Mouse (Mus musculus): ENCODE data around the gene Dclk2. TPM values are rescaled to one million over a fixed set of nuclear protein-coding genes. Genes with fewer than 3 reads are reported as not detected.
A peak's percentile ranks its signal among the peaks of the same experiment; 100 is the strongest.

Dclk2 gene
- polyA plus RNA-seq, 1 experiment, result 0.80 TPM

DNA sequence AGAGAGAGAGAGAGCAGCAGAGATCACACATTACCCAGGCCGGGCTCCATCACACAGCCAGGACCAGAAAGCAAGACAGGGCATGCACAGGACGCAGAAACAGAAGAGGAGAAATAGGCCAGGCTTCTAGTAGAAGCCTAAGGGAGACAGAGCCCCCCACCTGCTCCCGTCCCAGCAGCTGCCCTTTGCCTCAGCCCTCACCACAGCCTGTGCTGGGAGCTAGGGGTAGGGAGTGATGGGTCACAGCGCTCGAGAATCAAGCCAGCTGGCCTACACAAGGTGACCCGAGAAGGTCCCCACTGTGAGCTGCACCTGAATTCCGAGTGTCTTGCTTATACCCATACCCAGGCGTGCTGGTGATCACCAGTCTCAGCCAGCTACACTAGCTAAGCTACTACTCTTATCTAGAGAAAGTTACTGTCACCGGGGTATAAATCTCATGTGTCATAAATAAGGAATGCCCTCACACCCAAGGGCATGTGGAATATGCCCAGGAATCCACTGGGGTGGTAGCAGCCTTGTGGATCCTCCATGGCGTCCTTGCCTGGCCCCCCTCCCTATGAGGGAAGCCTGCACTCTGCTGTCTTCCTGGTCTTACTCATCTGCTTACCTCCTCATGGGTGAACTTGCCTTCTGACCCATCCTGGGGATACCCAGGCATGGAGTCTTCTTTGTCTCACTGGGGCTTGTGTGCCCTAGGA, 133.1 kb downstream of the Dclk2 start:
- TF ChIP-seq FOSL1 (IDR thresholded peaks at IDR 0.05; ENCODE audit: insufficient read depth, low read length, poor library complexity, severe bottlenecking) (no peak), MYOG (IDR thresholded peaks at IDR 0.05; ENCODE audit: control insufficient read depth, extremely low read depth, insufficient read length) (no peak), CTCF (IDR thresholded peaks at IDR 0.05; ENCODE audit: control insufficient read depth, insufficient read depth, insufficient read length) (no peak), MYOD1 (IDR thresholded peaks at IDR 0.05; ENCODE audit: control insufficient read depth, insufficient read length, low read depth) (no peak), MAX (IDR thresholded peaks at IDR 0.05) (no peak), CEBPB (IDR thresholded peaks at IDR 0.05; ENCODE audit: low read depth) (no peak), USF1 (IDR thresholded peaks at IDR 0.05; ENCODE audit: low read depth) (no peak)
- H3K4me3 ChIP-seq (ENCODE audit: insufficient read depth, poor library complexity, severe bottlenecking), result no peak overlapping the region
- no peaks in the 10 kb centered on the region for H3K27me3 ChIP-seq (ENCODE audit: control insufficient read depth, insufficient read depth, insufficient read length)
- H3K79me3 ChIP-seq (ENCODE audit: low read depth), result no peaks in the 10 kb centered on the region
- H3K79me2 ChIP-seq (ENCODE audit: control insufficient read depth, insufficient read depth), result no peaks in the 10 kb centered on the region
- no peak overlapping the region for H3ac ChIP-seq (ENCODE audit: control insufficient read depth, insufficient read length, low read depth)
- no peaks in the 10 kb centered on the region for H3K36me3 ChIP-seq (ENCODE audit: control insufficient read depth, insufficient read depth)

DNA sequence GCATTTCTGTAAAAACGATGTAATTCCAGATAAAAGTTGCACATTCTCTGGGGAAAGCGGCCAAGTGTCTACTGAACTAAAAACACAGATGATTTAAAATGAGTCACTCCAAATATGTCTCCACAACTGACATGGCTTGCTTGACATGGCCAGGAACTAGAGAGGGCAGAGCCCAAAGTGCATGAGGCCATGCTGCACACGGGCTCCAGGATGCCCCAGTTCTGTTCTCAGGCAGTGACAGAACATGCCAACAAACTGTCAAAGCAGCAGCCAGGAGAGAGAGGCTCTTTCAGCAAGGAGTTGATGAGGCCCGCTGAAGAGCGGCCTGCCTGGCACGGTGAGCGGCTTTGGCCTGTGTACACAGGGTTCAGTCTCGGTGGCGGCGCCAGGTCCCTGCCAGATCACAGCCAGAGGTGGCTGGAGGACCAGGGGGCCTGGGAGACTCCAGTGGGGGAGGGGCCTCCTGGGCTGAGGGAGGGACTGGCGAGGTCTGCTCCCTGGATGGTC, 133.8 kb downstream of the Dclk2 start:
- no peaks in the 10 kb centered on the region for H3K27me3 ChIP-seq (ENCODE audit: control insufficient read depth, insufficient read depth, insufficient read length)
- no peaks in the 10 kb centered on the region for H3K79me2 ChIP-seq (ENCODE audit: control insufficient read depth, insufficient read depth)
- H3K36me3 ChIP-seq (ENCODE audit: control insufficient read depth, insufficient read depth), result no peaks in the 10 kb centered on the region
- H3K4me3 ChIP-seq (ENCODE audit: insufficient read depth, poor library complexity, severe bottlenecking), result no peak overlapping the region
- H3ac ChIP-seq (ENCODE audit: control insufficient read depth, insufficient read length, low read depth), result no peak overlapping the region
- no peak for TF ChIP-seq MYOD1 (IDR thresholded peaks at IDR 0.05; ENCODE audit: control insufficient read depth, insufficient read length, low read depth)
- no peak for TF ChIP-seq MAX (IDR thresholded peaks at IDR 0.05)
- TF ChIP-seq MYOG (IDR thresholded peaks at IDR 0.05; ENCODE audit: control insufficient read depth, extremely low read depth, insufficient read length), result no peak
- TF ChIP-seq FOSL1 (IDR thresholded peaks at IDR 0.05; ENCODE audit: insufficient read depth, low read length, poor library complexity, severe bottlenecking), result no peak
- TF ChIP-seq USF1 (IDR thresholded peaks at IDR 0.05; ENCODE audit: low read depth), result no peak
- no peak for TF ChIP-seq CEBPB (IDR thresholded peaks at IDR 0.05; ENCODE audit: low read depth)
- no peak for TF ChIP-seq CTCF (IDR thresholded peaks at IDR 0.05; ENCODE audit: control insufficient read depth, insufficient read depth, insufficient read length)
- no peaks in the 10 kb centered on the region for H3K79me3 ChIP-seq (ENCODE audit: low read depth)

DNA sequence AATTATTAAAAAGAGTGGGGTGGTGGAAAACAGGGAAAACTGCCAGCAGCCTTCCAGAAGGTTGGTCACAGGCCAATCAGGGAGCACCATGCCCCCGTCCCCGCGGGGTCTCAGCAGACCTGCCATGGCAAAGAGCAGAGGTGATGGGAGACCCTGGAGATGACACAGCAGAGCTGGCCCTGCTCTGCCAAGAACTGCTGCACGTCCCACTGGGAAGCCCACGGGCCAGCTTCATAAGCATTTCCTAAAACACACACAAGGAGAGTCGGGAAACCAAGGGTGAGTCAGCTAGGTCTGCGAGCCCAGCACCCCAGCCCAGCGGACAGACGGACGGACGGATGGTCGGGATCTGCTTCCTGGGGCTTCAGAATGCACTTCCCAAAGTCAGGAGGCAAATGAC, 134.4 kb downstream of the Dclk2 start:
- Histone ChIP-seq H3K79me2 (ENCODE audit: control insufficient read depth, insufficient read depth) (no peaks in the 10 kb centered on the region), H3K4me3 (ENCODE audit: insufficient read depth, poor library complexity, severe bottlenecking) (no peak overlapping the region), H3K27me3 (ENCODE audit: control insufficient read depth, insufficient read depth, insufficient read length) (no peaks in the 10 kb centered on the region), H3K36me3 (ENCODE audit: control insufficient read depth, insufficient read depth) (no peaks in the 10 kb centered on the region), H3K79me3 (ENCODE audit: low read depth) (no peaks in the 10 kb centered on the region), H3ac (ENCODE audit: control insufficient read depth, insufficient read length, low read depth) (no peak overlapping the region)
- TF ChIP-seq USF1 (IDR thresholded peaks at IDR 0.05; ENCODE audit: low read depth), result no peak
- TF ChIP-seq CTCF (IDR thresholded peaks at IDR 0.05; ENCODE audit: control insufficient read depth, insufficient read depth, insufficient read length), result no peak
- no peak for TF ChIP-seq MYOD1 (IDR thresholded peaks at IDR 0.05; ENCODE audit: control insufficient read depth, insufficient read length, low read depth)
- TF ChIP-seq MYOG (IDR thresholded peaks at IDR 0.05; ENCODE audit: control insufficient read depth, extremely low read depth, insufficient read length), result no peak
- no peak for TF ChIP-seq MAX (IDR thresholded peaks at IDR 0.05)
- TF ChIP-seq FOSL1 (IDR thresholded peaks at IDR 0.05; ENCODE audit: insufficient read depth, low read length, poor library complexity, severe bottlenecking), result no peak
- TF ChIP-seq CEBPB (IDR thresholded peaks at IDR 0.05; ENCODE audit: low read depth), result no peak

DNA sequence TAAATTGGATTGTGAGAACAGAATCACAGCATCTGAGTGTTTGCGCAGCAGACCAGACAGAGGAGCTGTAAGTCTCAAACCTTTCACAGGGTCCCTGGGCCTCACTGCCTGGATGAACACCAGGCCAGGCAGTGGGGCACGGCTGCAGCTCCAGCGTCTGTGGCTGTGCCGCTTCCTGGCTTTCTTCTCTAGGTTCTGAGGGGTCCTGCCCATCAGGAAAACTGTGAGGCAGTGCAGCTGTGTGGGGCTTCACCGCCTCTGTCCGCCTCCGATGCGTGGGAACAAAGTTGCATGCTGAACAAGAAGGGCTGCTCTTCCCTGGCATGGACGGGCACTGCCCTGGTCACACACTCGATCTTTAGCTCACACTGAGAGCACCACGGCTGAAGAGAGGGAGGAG, 135.7 kb downstream of the Dclk2 start:
- H3K27me3 ChIP-seq (ENCODE audit: control insufficient read depth, insufficient read depth, insufficient read length), result no peaks in the 10 kb centered on the region
- no peaks in the 10 kb centered on the region for H3K79me3 ChIP-seq (ENCODE audit: low read depth)
- H3K4me3 ChIP-seq (ENCODE audit: insufficient read depth, poor library complexity, severe bottlenecking), result no peak overlapping the region
- TF ChIP-seq FOSL1 (IDR thresholded peaks at IDR 0.05; ENCODE audit: insufficient read depth, low read length, poor library complexity, severe bottlenecking) (no peak), MAX (IDR thresholded peaks at IDR 0.05) (no peak), CTCF (IDR thresholded peaks at IDR 0.05; ENCODE audit: control insufficient read depth, insufficient read depth, insufficient read length) (no peak), MYOG (IDR thresholded peaks at IDR 0.05; ENCODE audit: control insufficient read depth, extremely low read depth, insufficient read length) (no peak), MYOD1 (IDR thresholded peaks at IDR 0.05; ENCODE audit: control insufficient read depth, insufficient read length, low read depth) (no peak), USF1 (IDR thresholded peaks at IDR 0.05; ENCODE audit: low read depth) (no peak), CEBPB (IDR thresholded peaks at IDR 0.05; ENCODE audit: low read depth) (no peak)
- H3K79me2 ChIP-seq (ENCODE audit: control insufficient read depth, insufficient read depth), result no peaks in the 10 kb centered on the region
- no peaks in the 10 kb centered on the region for H3K36me3 ChIP-seq (ENCODE audit: control insufficient read depth, insufficient read depth)
- H3ac ChIP-seq (ENCODE audit: control insufficient read depth, insufficient read length, low read depth), result no peak overlapping the region

DNA sequence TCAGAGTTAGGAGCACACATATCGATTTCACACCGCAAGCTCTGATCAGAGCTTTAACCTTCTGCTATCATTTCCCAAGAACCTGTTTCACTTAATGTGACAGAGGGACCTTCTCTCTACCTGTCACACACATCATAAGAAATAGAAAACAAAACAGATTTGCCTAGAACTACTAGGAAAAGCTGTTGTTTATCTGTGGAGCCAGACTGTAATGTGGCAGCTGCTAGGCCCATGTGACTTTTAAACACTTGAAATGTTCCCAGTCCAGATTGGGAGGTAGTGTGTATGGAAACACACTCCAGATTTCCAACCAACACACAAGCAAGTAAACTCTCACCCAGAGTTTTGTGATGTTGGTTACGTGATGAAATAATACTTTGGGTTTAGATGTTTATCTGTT, 136.6 kb downstream of the Dclk2 start:
- no peaks in the 10 kb centered on the region for H3K79me2 ChIP-seq (ENCODE audit: control insufficient read depth, insufficient read depth)
- H3K27me3 ChIP-seq (ENCODE audit: control insufficient read depth, insufficient read depth, insufficient read length), result no peaks in the 10 kb centered on the region
- no peaks in the 10 kb centered on the region for H3K36me3 ChIP-seq (ENCODE audit: control insufficient read depth, insufficient read depth)
- H3ac ChIP-seq (ENCODE audit: control insufficient read depth, insufficient read length, low read depth), result no peak overlapping the region
- H3K4me3 ChIP-seq (ENCODE audit: insufficient read depth, poor library complexity, severe bottlenecking), result no peak overlapping the region
- H3K79me3 ChIP-seq (ENCODE audit: low read depth), result no peaks in the 10 kb centered on the region
- TF ChIP-seq FOSL1 (IDR thresholded peaks at IDR 0.05; ENCODE audit: insufficient read depth, low read length, poor library complexity, severe bottlenecking), result no peak

DNA sequence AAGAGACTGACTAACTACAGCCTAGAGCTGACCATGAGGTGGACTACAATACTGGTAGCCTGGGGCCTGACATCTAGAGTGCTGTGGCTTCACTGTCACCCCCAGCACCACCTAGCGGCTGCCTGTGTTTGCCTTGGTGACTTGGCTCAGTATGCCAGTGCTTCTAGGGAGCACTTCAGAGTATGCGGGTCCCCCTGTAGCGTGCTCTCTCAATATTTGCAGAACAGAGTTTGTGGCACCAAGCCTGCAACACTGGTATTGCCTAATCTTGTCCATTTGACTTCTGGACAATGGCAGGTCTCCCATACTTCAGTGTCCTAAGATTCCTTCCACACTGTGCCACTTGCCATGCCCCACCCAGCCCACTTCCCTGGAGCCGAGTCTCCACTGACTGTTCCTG, 140.9 kb downstream of the Dclk2 start:
- H3K79me2 ChIP-seq (ENCODE audit: control insufficient read depth, insufficient read depth), result no peaks in the 10 kb centered on the region
- no peak overlapping the region for H3ac ChIP-seq (ENCODE audit: control insufficient read depth, insufficient read length, low read depth)
- no peaks in the 10 kb centered on the region for H3K79me3 ChIP-seq (ENCODE audit: low read depth)
- TF ChIP-seq FOSL1 (IDR thresholded peaks at IDR 0.05; ENCODE audit: insufficient read depth, low read length, poor library complexity, severe bottlenecking) (no peak), MYOG (IDR thresholded peaks at IDR 0.05; ENCODE audit: control insufficient read depth, extremely low read depth, insufficient read length) (no peak), USF1 (IDR thresholded peaks at IDR 0.05; ENCODE audit: low read depth) (no peak), CTCF (IDR thresholded peaks at IDR 0.05; ENCODE audit: control insufficient read depth, insufficient read depth, insufficient read length) (peak; percentile 41)
- no peaks in the 10 kb centered on the region for H3K36me3 ChIP-seq (ENCODE audit: control insufficient read depth, insufficient read depth)
- H3K4me3 ChIP-seq (ENCODE audit: insufficient read depth, poor library complexity, severe bottlenecking), result no peak overlapping the region
- H3K27me3 ChIP-seq (ENCODE audit: control insufficient read depth, insufficient read depth, insufficient read length), result no peaks in the 10 kb centered on the region

All from C2C12 (cell line).